Mouse (Mus musculus) liver, adult 2 months (tissue): ENCODE data around the gene Tmem140.

ENCODE experiments used
- CTCF ChIP-seq: fragments of 200-500 bp; IDR thresholded peaks from 2 replicates; pipeline ENCODE4 v1.5.1; 2011; ENCODE audit warnings: low read depth, low read length, control low read depth
- POLR2A ChIP-seq: fragments of 200-500 bp; IDR thresholded peaks from 2 replicates; pipeline ENCODE4 v1.6.1; 2011; ENCODE audit warnings: low read length, control low read depth; ENCODE audit not compliant: insufficient read depth; ENCODE audit errors: extremely low read depth

- TF ChIP-seq POLR2A (no peak), CTCF (no peak)
Observed at GRCm38 (mm10) chr6:34884724-34885123, 21.8 kb downstream of the Tmem140 start.
